Mouse (Mus musculus): ENCODE results near the gene 6430531B16Rik.
A peak's percentile ranks its signal among the peaks of the same experiment; 100 is the strongest.

The 6430531B16Rik gene

DNA sequence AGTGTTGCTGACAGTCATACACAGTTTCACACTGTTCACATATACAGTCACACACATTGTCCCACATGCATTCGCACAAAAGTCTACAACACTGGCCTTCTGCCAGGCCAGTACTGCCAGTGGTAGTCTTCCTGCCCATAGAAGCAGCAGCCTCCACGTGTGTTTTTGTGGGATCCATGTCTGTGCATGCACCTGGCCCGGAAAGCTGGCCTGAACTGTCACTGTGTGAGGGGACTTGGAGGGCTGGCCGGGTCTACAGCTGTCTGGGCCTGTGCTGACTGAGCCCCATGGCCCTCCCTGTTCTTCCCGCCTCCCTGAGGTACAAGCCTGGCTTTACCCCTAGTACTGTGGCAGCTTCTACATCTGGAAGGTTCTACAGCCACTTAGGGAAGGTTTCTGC is 7.6 kb downstream of the 6430531B16Rik start:
- DNase-seq (ENCODE audit: low spot score in 2 of 2), result no peak

- no peak for DNase-seq (ENCODE audit: low spot score in 2 of 2)
These were observed 8.2 kb downstream of the 6430531B16Rik start for GRCm38 (mm10) chr7:139970216-139970919.

DNA sequence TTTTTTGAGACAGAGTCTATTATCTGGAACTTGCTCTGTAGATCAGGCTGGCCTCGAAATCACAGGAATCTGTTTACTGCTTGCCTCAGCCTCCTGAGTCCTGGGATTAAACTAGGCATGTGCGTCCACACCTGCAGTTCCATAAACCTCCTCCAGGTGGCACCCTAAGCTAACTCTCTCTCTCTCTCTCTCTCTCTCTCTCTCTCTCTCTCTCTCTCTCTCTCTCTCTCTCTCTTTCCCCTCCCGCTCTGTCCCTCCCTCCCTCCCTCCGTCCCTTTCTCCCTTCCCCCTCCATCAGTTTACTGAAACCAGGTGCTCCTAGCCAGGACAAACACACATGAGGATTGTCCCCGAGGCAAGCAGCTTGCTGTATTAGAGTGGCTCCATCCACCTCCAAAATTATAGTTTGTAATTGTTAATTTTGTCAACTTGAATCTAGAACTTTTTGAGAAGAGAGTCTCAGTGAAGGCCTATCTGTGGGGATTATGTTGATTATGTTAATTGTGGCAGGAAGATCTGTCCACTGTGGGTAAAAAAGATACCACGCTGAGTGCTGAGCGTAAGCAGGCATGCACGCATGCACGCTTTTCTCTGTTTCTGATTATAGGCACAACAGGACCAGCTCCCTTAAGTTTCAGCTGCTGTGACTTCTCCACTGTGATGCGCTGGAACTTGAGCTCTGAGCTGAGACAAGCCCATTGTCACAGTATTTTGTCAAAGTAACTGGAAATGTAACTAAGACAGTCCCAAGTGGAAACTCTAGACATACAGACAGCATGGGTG is 9.0 kb downstream of the 6430531B16Rik start:
- peak; percentile 55 to 79 for DNase-seq (ENCODE audit: low spot score in 2 of 2)

GRCm38 (mm10) chr7:139968428-139968827 is 10.1 kb downstream of the 6430531B16Rik start:
- DNase-seq (ENCODE audit: low spot score in 2 of 2), result no peak

- DNase-seq (ENCODE audit: low spot score in 2 of 2), result no peak
These were observed 11.4 kb downstream of the 6430531B16Rik start for GRCm38 (mm10) chr7:139967175-139967574.

- DNase-seq (ENCODE audit: low spot score in 2 of 2), result no peak
These were observed 14.7 kb downstream of the 6430531B16Rik start for GRCm38 (mm10) chr7:139963814-139964213.

- no peak for DNase-seq (ENCODE audit: low spot score in 2 of 2)
These were observed 17.4 kb downstream of the 6430531B16Rik start for GRCm38 (mm10) chr7:139961141-139961540.

DNA sequence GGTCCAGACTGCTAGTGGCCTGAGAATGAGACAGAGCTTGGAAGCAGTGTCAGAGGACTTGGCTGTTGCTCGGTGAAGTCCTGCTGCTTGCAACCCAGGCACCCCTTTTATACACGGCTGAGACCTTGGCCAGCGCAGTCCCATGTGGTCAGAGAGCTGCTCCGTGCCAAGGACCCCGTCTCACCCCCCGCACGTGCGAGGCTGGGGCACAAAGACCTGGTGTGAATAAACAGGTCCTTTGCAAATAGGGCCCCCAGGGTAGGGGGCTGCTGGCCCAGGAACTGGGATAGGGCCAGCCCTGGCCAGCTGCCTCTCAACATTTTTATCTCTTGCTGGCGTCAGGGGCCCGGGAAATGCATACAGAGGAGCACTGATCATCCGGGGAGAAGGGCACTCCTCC is 20.6 kb downstream of the 6430531B16Rik start:
- DNase-seq (ENCODE audit: low spot score in 2 of 2), result no peak

- no peak for DNase-seq (ENCODE audit: low spot score in 2 of 2)
These were observed 21.1 kb downstream of the 6430531B16Rik start for GRCm38 (mm10) chr7:139957437-139957836.

GRCm38 (mm10) chr7:139956658-139957057 is 21.9 kb downstream of the 6430531B16Rik start:
- DNase-seq (ENCODE audit: low spot score in 2 of 2), result no peak

- no peak for DNase-seq (ENCODE audit: low spot score in 2 of 2)
These were observed 23.1 kb downstream of the 6430531B16Rik start for GRCm38 (mm10) chr7:139955505-139955904.

DNA sequence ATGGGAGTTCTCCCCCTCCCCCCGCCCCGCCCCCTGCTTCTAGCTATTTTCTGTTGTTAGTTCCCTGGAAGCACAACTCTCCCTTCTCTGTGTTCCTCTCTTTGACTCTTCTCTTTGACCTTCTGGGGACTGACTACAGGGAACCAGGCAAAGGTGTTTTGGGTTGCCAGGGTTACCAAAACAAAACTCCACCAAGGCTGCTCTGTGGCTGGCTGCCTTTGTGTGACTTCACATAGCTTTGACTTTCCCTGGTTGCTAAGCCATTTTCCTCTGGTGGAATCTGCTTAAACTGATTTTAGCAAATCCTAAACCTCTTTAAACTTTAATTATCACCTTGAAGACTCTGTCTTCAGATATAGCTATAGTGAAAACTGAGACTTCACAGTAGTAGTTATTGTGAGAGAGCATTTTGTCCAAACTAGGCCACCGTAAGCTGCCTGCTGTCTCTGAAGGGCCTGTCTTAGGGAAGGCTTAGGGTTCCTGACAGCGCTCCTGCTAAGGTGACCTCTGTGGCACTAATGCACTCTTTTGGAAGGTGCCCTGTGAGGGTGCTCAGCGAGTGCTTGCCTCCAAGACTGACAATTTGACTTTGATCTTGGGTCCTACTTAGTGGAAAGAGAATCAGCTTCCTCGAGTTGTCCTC is 26.4 kb downstream of the 6430531B16Rik start:
- no peak for DNase-seq (ENCODE audit: low spot score in 2 of 2)

DNA sequence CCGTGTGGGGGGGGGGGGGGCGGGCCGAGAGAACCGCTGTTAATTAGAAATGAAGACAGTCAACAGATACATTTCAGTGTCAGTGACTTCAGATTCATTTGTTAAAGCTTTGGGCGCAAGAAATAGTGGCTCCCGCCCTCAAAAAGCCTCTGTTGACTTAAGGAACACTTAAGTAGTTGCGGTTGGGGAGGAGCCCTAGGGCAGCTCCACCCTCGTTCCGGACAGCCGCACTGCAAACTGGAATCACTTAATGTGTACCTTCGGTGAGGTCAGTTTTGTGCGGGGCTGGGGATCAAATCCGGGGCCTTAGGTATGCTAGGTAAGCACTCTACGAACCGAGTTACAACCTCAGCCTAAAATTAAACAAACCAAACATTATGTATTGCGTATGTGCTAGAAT is 27.5 kb downstream of the 6430531B16Rik start:
- DNase-seq (ENCODE audit: low spot score in 2 of 2), result no peak

GRCm38 (mm10) chr7:139950283-139950971 is 28.1 kb downstream of the 6430531B16Rik start:
- no peak for DNase-seq (ENCODE audit: low spot score in 2 of 2)

DNA sequence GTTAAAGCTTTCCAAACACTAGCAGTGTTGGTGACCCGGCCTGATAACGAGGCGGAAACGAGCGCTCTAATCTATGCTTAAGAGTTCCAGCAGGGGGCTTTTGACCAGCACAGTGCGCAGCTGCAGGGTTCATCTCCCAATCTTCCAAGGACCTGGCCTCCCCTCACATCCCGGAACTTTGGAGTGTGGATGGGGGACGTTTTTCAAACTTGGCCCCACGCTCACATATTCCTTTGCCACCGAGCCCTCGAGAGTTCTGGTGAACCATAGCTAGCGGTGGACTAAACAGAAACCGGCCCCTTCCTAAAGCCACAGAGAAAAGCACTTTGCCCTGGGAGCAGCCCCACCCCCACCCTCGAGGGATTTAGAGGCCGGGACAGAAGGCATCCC is 28.7 kb downstream of the 6430531B16Rik start:
- peak in 1 of 2 experiments; percentile 26 for DNase-seq (ENCODE audit: low spot score in 2 of 2)

GRCm38 (mm10) chr7:139946032-139946431 is 32.5 kb downstream of the 6430531B16Rik start:
- no peak for DNase-seq (ENCODE audit: low spot score in 2 of 2)

DNA sequence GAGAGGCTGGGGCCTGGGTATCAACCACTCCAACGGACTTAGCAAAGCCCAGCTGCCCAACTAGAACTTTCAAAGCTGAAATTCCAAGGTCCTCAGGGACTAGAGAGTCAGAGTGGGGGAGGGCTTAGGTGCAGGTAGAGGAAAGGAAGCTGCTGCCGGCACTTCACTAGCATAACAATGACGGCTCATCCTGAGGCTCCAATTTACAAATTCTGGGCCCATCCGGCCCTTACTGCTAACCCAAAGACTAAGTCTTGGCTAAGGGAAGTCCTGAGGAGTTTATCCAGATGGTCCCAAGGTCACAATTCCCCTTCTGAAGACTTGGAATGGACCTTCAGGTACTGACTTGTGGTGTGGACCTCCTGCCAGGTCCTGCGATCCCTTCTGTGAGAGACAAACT is 33.0 kb downstream of the 6430531B16Rik start:
- DNase-seq (ENCODE audit: low spot score in 2 of 2), result no peak

DNA sequence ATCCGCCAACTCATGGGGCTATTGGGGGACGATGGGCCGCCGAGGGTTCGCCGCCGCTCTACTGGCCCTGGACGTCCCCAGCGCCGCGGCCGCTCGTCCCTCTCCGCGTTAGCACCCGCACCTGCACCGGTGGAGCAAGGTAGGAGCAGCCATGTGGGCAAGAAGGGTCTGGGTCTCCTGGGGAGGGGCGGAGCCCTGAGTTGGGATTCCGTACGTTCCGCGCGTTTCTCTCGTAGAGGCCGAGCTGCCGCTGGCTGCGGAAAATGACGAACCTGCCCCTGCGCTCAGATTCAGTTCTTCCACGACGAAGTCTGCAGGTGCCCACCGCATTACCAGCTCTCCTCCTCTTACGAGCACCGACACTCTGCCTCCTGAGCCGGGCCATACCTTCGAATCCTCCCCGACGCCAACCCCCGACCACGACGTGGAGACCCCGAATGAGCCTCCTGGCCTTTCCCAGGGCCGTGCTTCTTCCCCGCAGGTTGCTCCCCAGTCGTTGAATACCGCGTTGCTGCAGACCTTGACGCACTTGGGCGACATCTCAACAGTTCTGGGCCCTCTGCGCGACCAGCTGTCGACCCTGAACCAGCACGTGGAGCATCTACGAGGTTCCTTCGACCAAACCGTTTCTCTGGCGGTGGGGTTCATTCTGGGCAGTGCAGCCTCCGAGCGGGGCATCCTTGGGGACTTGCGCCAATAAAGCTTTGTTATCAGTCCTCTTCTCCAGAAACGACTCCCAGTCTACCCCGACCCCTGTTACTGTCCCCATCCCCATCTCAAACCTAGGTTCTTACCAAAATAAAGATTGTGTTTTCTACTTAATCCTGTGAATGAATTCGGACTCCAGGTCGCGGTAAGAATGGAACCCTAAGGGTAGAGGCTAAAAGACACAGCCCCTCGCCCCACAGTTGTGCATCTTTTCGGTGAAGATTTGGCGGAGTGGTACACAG is 34.0 kb downstream of the 6430531B16Rik start:
- no peak for DNase-seq (ENCODE audit: low spot score in 2 of 2)

GRCm38 (mm10) chr7:139943674-139944281 is 34.8 kb downstream of the 6430531B16Rik start, which contains the start of gene Utf1:
Utf1 (plus strand) TSS chr7:139943789.
- DNase-seq (ENCODE audit: low spot score in 2 of 2), result no peak

DNA sequence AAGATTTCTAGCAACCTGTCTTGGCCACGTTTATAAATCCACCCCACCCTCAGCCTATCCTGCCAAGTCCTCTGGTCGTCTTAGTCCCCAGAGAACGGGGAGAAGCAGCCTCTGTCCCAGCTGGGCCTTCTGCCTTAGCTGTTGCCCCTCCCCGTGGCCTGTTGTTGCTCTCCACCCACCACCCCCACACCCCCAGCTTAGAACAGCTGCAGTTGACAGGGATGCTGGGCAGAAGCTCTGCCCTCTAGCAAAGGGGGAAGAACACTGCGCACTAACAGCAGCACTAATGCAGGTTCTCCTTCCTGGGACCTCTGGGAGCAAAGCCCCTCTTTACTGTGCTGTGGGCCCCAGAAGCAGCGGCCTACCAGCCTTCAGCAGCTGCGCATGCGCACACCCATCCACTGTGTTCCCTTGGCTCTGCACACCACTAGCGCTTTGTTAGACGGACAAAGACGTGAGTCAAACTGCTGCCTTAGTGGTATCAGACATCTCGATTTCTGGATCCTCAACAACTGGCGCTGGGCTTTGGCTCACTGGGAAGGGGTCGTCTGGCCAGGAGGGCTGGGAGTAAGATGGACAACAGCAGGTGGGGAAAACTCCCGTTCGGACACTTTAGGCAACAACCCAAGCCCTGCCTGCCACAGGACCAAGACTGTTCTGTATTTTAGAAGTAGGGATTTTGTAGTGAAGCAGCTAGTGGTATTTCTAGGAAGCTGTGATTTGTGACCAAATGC is 37.9 kb downstream of the 6430531B16Rik start:
- no peak for DNase-seq (ENCODE audit: low spot score in 2 of 2)
